Mouse (Mus musculus) urinary bladder, adult 2 months (tissue): ENCODE data around the gene Morc2a. TPM values are rescaled to one million over a fixed set of nuclear protein-coding genes. Genes with fewer than 3 reads are reported as not detected.

Experiments
- DNase-seq: peaks from one replicate; pipeline ENCODE4 v3.0.0; 2022; ENCODE audit warnings: low spot score
- polyA plus RNA-seq: library from polyadenylated mRNA; depleted of rRNA; stranded (reverse); fragments of >200 nt; gene quantifications from 2 replicates; pipeline ENCODE4 v1.2.3, GENCODE M21; 2012; rRNA removed

The Morc2a gene
- polyA plus RNA-seq, 1 experiment: 16.2 TPM

DNA sequence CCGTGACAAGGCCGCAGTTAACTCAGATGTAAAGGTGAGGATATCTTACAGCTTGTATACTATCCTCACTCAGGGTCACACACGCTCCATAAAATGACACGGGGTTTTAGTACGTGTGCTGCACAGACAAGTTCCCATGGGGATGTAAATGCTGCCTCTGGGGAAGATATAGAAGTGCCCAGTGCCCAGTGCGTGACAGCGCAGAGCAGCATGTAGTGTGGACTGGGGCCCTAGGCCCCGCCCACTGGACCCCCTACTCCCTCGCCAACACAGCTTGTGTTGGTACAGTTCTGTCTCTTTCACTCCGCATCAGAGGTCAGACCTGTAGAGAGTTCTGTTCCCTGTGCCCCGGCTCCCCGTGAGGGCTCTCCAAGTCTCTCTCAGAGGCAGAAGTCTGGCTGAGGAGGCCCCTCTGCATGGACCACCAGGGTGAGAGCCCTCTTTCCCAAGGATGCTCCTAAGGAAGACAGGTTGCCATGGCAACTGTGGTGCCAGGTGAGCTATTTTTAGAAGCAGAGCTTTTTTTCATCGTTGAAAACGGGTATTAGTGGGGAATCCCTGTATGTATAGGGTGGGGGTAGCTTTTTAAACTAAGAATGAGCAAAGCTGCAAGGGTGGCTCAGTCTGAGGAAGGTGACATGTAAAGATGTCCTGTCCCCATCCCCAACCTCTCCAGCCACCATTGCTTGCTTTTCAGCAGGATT lies 85.1 kb downstream of the Morc2a start:
- no peak for DNase-seq

- DNase-seq: no peak
Observed at GRCm38 (mm10) chr11:3735715-3736114, 86.7 kb downstream of the Morc2a start.

DNA sequence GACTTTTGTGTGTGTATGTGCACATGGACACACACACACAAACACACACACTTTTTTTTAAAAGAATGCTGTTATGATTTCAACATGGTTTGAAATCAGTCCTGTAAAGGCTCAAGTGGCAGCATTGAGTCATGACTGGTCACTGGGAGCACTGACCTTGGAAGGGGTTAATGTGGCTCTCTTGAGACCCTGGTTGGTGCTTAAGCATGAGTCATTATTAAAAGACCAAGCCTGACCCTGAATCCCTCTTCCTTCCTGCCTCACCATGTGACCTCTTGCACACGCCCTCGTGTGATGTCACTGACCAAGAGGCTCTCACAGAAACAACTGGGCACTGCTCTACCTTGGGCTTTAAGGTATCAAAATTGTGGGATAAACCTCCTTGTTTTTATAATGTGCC lies 89.8 kb downstream of the Morc2a start:
- no peak for DNase-seq

Other genes starting within 250 kb of the Morc2a start
- gene Limk2, start 240.0 kb upstream of the Morc2a start, polyA plus RNA-seq: 78.9 and 96.8 TPM in 2 replicates
- 27.0 and 28.2 TPM in 2 replicates for gene Rnf185, start 196.8 kb upstream of the Morc2a start, polyA plus RNA-seq
- 0.66 and 0.74 TPM in 2 replicates for gene Pla2g3, start 160.9 kb upstream of the Morc2a start, polyA plus RNA-seq
- 0.70 and 1.5 TPM in 2 replicates for gene Inpp5j, start 144.4 kb upstream of the Morc2a start, polyA plus RNA-seq
- 321 and 348 TPM in 2 replicates for gene Selenom, start 134.5 kb upstream of the Morc2a start, polyA plus RNA-seq
- 371 and 680 TPM in 2 replicates for gene Smtn, start 108.6 kb upstream of the Morc2a start, polyA plus RNA-seq
- gene Osbp2, start 214.7 kb downstream of the Morc2a start, polyA plus RNA-seq: 0.98 and 2.0 TPM in 2 replicates
- gene 4921536K21Rik, start 245.9 kb downstream of the Morc2a start, polyA plus RNA-seq: 0.25 and 0.34 TPM in 2 replicates
- gene Dusp18, start 246.0 kb downstream of the Morc2a start, polyA plus RNA-seq: 2.5 and 3.0 TPM in 2 replicates